Mouse (Mus musculus): Measurements from ENCODE around the gene Qpct.

Gene Qpct

GRCm38 (mm10) chr17:79051606-79052005, at the start of gene Qpct:
TSS of gene Qpct (plus strand) at chr17:79051906.
- no peak for DNase-seq (ENCODE audit: low read depth, low spot score)

- DNase-seq (ENCODE audit: low read depth, low spot score) = no peak
These were observed 38.1 kb upstream of the Qpct start for GRCm38 (mm10) chr17:79013625-79014024.

GRCm38 (mm10) chr17:79014911-79015685, 36.6 kb upstream of the Qpct start:
- no peak for DNase-seq (ENCODE audit: low read depth, low spot score)

GRCm38 (mm10) chr17:79015831-79016230, 35.9 kb upstream of the Qpct start:
- no peak for DNase-seq (ENCODE audit: low read depth, low spot score)

GRCm38 (mm10) chr17:79018422-79018821, 33.3 kb upstream of the Qpct start:
- no peak for DNase-seq (ENCODE audit: low read depth, low spot score)

GRCm38 (mm10) chr17:79019726-79020207, 31.9 kb upstream of the Qpct start:
- DNase-seq (ENCODE audit: low read depth, low spot score) = no peak

GRCm38 (mm10) chr17:79020208-79020983, 31.3 kb upstream of the Qpct start, which contains the start of gene Prkd3:
TSS of gene Prkd3 (minus strand) at chr17:79020816.
- DNase-seq (ENCODE audit: low read depth, low spot score) = no peak

- DNase-seq (ENCODE audit: low read depth, low spot score) = no peak
These were observed 30.7 kb upstream of the Qpct start for GRCm38 (mm10) chr17:79020984-79021335.

- DNase-seq (ENCODE audit: low read depth, low spot score) = no peak
These were observed 29.0 kb upstream of the Qpct start for GRCm38 (mm10) chr17:79022746-79023145.

- DNase-seq (ENCODE audit: low read depth, low spot score) = no peak
These were observed 27.2 kb upstream of the Qpct start for GRCm38 (mm10) chr17:79024544-79024943.

- DNase-seq (ENCODE audit: low read depth, low spot score) = no peak
These were observed 22.5 kb upstream of the Qpct start for GRCm38 (mm10) chr17:79029226-79029625.

- no peak for DNase-seq (ENCODE audit: low read depth, low spot score)
These were observed 20.1 kb upstream of the Qpct start for GRCm38 (mm10) chr17:79031569-79031968.

- DNase-seq (ENCODE audit: low read depth, low spot score) = no peak
These were observed 18.9 kb upstream of the Qpct start for GRCm38 (mm10) chr17:79032782-79033181.

GRCm38 (mm10) chr17:79039660-79040059, 12.0 kb upstream of the Qpct start:
- DNase-seq (ENCODE audit: low read depth, low spot score) = no peak

- no peak for DNase-seq (ENCODE audit: low read depth, low spot score)
These were observed 8.0 kb upstream of the Qpct start for GRCm38 (mm10) chr17:79043705-79044104.

GRCm38 (mm10) chr17:79052088-79052812, 544 bp downstream of the Qpct start:
- peak; percentile 41 for DNase-seq (ENCODE audit: low read depth, low spot score)

GRCm38 (mm10) chr17:79058271-79058670, 6.6 kb downstream of the Qpct start:
- no peak for DNase-seq (ENCODE audit: low read depth, low spot score)

GRCm38 (mm10) chr17:79060221-79060620, 8.5 kb downstream of the Qpct start:
- no peak for DNase-seq (ENCODE audit: low read depth, low spot score)

- DNase-seq (ENCODE audit: low read depth, low spot score) = no peak
These were observed 12.5 kb downstream of the Qpct start for GRCm38 (mm10) chr17:79064250-79064649.

- no peak for DNase-seq (ENCODE audit: low read depth, low spot score)
These were observed 16.9 kb downstream of the Qpct start for GRCm38 (mm10) chr17:79068581-79068980.

- no peak for DNase-seq (ENCODE audit: low read depth, low spot score)
These were observed 17.3 kb downstream of the Qpct start for GRCm38 (mm10) chr17:79069019-79069418.
